Mouse (Mus musculus): ENCODE data around the gene Fam3b. TPM values are rescaled to one million over a fixed set of nuclear protein-coding genes. Genes with fewer than 3 reads are reported as not detected.
A peak's percentile ranks its signal among the peaks of the same experiment; 100 is the strongest.

Gene Fam3b
- polyA plus RNA-seq, 1 experiment from 2014 or later = not detected

GRCm38 (mm10) chr16:97475581-97475980 lies 39.0 kb downstream of the Fam3b start:
- no peak overlapping the region for H3K27ac ChIP-seq
- H3K9me3 ChIP-seq = no peaks in the 10 kb centered on the region
- no peaks in the 10 kb centered on the region for H3K27me3 ChIP-seq
- no peak overlapping the region for H3K4me2 ChIP-seq
- H3K4me3 ChIP-seq = no peak overlapping the region
- H3K9ac ChIP-seq = no peak overlapping the region
- no peak for ATAC-seq (ENCODE audit: low FRiP score)
- no peaks in the 10 kb centered on the region for H3K4me1 ChIP-seq (replicated peaks)
- H3K36me3 ChIP-seq = no peaks in the 10 kb centered on the region
- WGBS = 96% methylated on average over 3 of the region's 3 CpGs

- no peak overlapping the region for H3K27ac ChIP-seq
Observed at GRCm38 (mm10) chr16:97474671-97475070, 39.9 kb downstream of the Fam3b start.

GRCm38 (mm10) chr16:97467993-97468791 lies 46.4 kb downstream of the Fam3b start:
- Histone ChIP-seq H3K36me3 (no peaks in the 10 kb centered on the region), H3K9ac (no peak overlapping the region), H3K4me3 (no peak overlapping the region), H3K4me2 (no peak overlapping the region), H3K4me1 (replicated peaks) (no peaks in the 10 kb centered on the region), H3K9me3 (no peaks in the 10 kb centered on the region), H3K27ac (no peak overlapping the region), H3K27me3 (no peaks in the 10 kb centered on the region)
- no peak for ATAC-seq (ENCODE audit: low FRiP score)
- WGBS = 77% methylated on average over 4 of the region's 4 CpGs

More at GRCm38 (mm10) chr16:97474671-97475070, 39.9 kb downstream of the Fam3b start:
- 78% methylated on average over 2 of the region's 2 CpGs for WGBS
- no peak overlapping the region for H3K4me3 ChIP-seq
- H3K36me3 ChIP-seq = no peaks in the 10 kb centered on the region
- no peaks in the 10 kb centered on the region for H3K4me1 ChIP-seq (replicated peaks)
- ATAC-seq (ENCODE audit: low FRiP score) = no peak
- H3K9me3 ChIP-seq = no peaks in the 10 kb centered on the region
- H3K4me2 ChIP-seq = no peak overlapping the region
- H3K27me3 ChIP-seq = no peaks in the 10 kb centered on the region
- no peak overlapping the region for H3K9ac ChIP-seq

- H3K4me1 ChIP-seq (replicated peaks) = 0 out of 2 replicates have a peak, but pooled peaks cover 6% of the 10 kb centered on the region
- WGBS = 85% methylated on average over 3 of the region's 3 CpGs
- no peak for ATAC-seq (ENCODE audit: low FRiP score)
Observed at GRCm38 (mm10) chr16:97467472-97467871, 47.1 kb downstream of the Fam3b start.

GRCm38 (mm10) chr16:97466182-97466957 lies 48.2 kb downstream of the Fam3b start:
- Histone ChIP-seq H3K9me3 (no peaks in the 10 kb centered on the region), H3K27ac (no peak overlapping the region), H3K27me3 (no peaks in the 10 kb centered on the region), H3K4me2 (no peak overlapping the region), H3K9ac (no peak overlapping the region), H3K4me1 (replicated peaks) (0 out of 2 replicates have a peak, but pooled peaks cover 6% of the 10 kb centered on the region), H3K4me3 (no peak overlapping the region), H3K36me3 (no peaks in the 10 kb centered on the region)
- ATAC-seq (ENCODE audit: low FRiP score) = no peak
- 57% methylated on average over 4 of the region's 4 CpGs for WGBS

More at GRCm38 (mm10) chr16:97467472-97467871, 47.1 kb downstream of the Fam3b start:
- no peak overlapping the region for H3K9ac ChIP-seq
- no peaks in the 10 kb centered on the region for H3K27me3 ChIP-seq
- H3K27ac ChIP-seq = no peak overlapping the region
- no peak overlapping the region for H3K4me2 ChIP-seq
- H3K4me3 ChIP-seq = no peak overlapping the region
- no peaks in the 10 kb centered on the region for H3K36me3 ChIP-seq
- no peaks in the 10 kb centered on the region for H3K9me3 ChIP-seq

GRCm38 (mm10) chr16:97462481-97463181 lies 52.0 kb downstream of the Fam3b start, which contains the start of gene Mx1:
Gene Mx1 (minus strand): TSS chr16:97462907.
- H3K9me3 ChIP-seq = no peaks in the 10 kb centered on the region
- no peak within 1 kb of the TSS for H3K4me2 ChIP-seq
- no peak within 1 kb of the TSS for H3K9ac ChIP-seq
- H3K4me3 ChIP-seq = no peak within 1 kb of the TSS
- H3K27me3 ChIP-seq = no peaks in the 10 kb centered on the region
- H3K36me3 ChIP-seq = no peaks in the 10 kb centered on the region
- 26% methylated on average over 4 of the region's 4 CpGs for WGBS
- no peak within 1 kb of the TSS for H3K27ac ChIP-seq
- 0 out of 2 replicates have a peak, but pooled peaks cover 6% of the 10 kb centered on the region for H3K4me1 ChIP-seq (replicated peaks)
- no peak for ATAC-seq (ENCODE audit: low FRiP score)

GRCm38 (mm10) chr16:97461271-97461670 lies 53.3 kb downstream of the Fam3b start:
- H3K4me2 ChIP-seq = no peak overlapping the region
- WGBS = 75% methylated on average over 2 of the region's 2 CpGs
- no peaks in the 10 kb centered on the region for H3K27me3 ChIP-seq
- no peak for ATAC-seq (ENCODE audit: low FRiP score)
- H3K27ac ChIP-seq = no peak overlapping the region
- no peaks in the 10 kb centered on the region for H3K36me3 ChIP-seq
- no peak overlapping the region for H3K4me3 ChIP-seq
- H3K4me1 ChIP-seq (replicated peaks) = 0 out of 2 replicates have a peak, but pooled peaks cover 6% of the 10 kb centered on the region
- H3K9me3 ChIP-seq = no peaks in the 10 kb centered on the region
- H3K9ac ChIP-seq = no peak overlapping the region

GRCm38 (mm10) chr16:97459831-97460230 lies 54.8 kb downstream of the Fam3b start:
- no peak overlapping the region for H3K9ac ChIP-seq
- 0 out of 2 replicates have a peak, but pooled peaks cover 6% of the 10 kb centered on the region for H3K4me1 ChIP-seq (replicated peaks)
- ATAC-seq (ENCODE audit: low FRiP score) = no peak
- no peak overlapping the region for H3K27ac ChIP-seq
- no peaks in the 10 kb centered on the region for H3K27me3 ChIP-seq
- H3K9me3 ChIP-seq = no peaks in the 10 kb centered on the region
- H3K4me2 ChIP-seq = no peak overlapping the region
- 81% methylated on average over 1 of the region's 1 CpGs for WGBS
- H3K36me3 ChIP-seq = no peaks in the 10 kb centered on the region
- no peak overlapping the region for H3K4me3 ChIP-seq

- no peak overlapping the region for H3K9ac ChIP-seq
- H3K27me3 ChIP-seq = no peaks in the 10 kb centered on the region
- no peaks in the 10 kb centered on the region for H3K4me1 ChIP-seq (replicated peaks)
- H3K4me2 ChIP-seq = no peak overlapping the region
- no peaks in the 10 kb centered on the region for H3K36me3 ChIP-seq
- H3K27ac ChIP-seq = no peak overlapping the region
- no peak overlapping the region for H3K4me3 ChIP-seq
- no peaks in the 10 kb centered on the region for H3K9me3 ChIP-seq
- no peak for ATAC-seq (ENCODE audit: low FRiP score)
Observed at GRCm38 (mm10) chr16:97447386-97447785, 67.2 kb downstream of the Fam3b start.

- Histone ChIP-seq H3K27ac (no peak overlapping the region), H3K4me1 (replicated peaks) (no peaks in the 10 kb centered on the region), H3K9ac (no peak overlapping the region), H3K36me3 (no peaks in the 10 kb centered on the region), H3K9me3 (no peaks in the 10 kb centered on the region), H3K4me3 (no peak overlapping the region), H3K4me2 (no peak overlapping the region), H3K27me3 (no peaks in the 10 kb centered on the region)
- 52% methylated on average over 14 of the region's 14 CpGs for WGBS
- ATAC-seq (ENCODE audit: low FRiP score) = peak; percentile 72; the same call in 1 of the 2 replicates
Observed at GRCm38 (mm10) chr16:97443670-97444263, 70.8 kb downstream of the Fam3b start.

- ATAC-seq (ENCODE audit: low FRiP score) = no peak
- no peaks in the 10 kb centered on the region for H3K27me3 ChIP-seq
- H3K4me2 ChIP-seq = no peak overlapping the region
- H3K9ac ChIP-seq = no peak overlapping the region
- no peaks in the 10 kb centered on the region for H3K36me3 ChIP-seq
- no peaks in the 10 kb centered on the region for H3K4me1 ChIP-seq (replicated peaks)
- no peaks in the 10 kb centered on the region for H3K9me3 ChIP-seq
- no peak overlapping the region for H3K27ac ChIP-seq
- WGBS = 90% methylated on average over 9 of the region's 9 CpGs
- H3K4me3 ChIP-seq = no peak overlapping the region
Observed at GRCm38 (mm10) chr16:97441967-97442366, 72.6 kb downstream of the Fam3b start.

- no peak overlapping the region for H3K4me2 ChIP-seq
- H3K4me3 ChIP-seq = no peak overlapping the region
- H3K27ac ChIP-seq = no peak overlapping the region
- H3K27me3 ChIP-seq = no peaks in the 10 kb centered on the region
- H3K4me1 ChIP-seq (replicated peaks) = no peaks in the 10 kb centered on the region
- H3K9me3 ChIP-seq = no peaks in the 10 kb centered on the region
- WGBS = 78% methylated on average over 3 of the region's 3 CpGs
- no peaks in the 10 kb centered on the region for H3K36me3 ChIP-seq
- H3K9ac ChIP-seq = no peak overlapping the region
- no peak for ATAC-seq (ENCODE audit: low FRiP score)
Observed at GRCm38 (mm10) chr16:97438191-97438590, 76.4 kb downstream of the Fam3b start.

Data from hindbrain, embryonic 13.5 days (tissue).